In the genomic region with DNA sequence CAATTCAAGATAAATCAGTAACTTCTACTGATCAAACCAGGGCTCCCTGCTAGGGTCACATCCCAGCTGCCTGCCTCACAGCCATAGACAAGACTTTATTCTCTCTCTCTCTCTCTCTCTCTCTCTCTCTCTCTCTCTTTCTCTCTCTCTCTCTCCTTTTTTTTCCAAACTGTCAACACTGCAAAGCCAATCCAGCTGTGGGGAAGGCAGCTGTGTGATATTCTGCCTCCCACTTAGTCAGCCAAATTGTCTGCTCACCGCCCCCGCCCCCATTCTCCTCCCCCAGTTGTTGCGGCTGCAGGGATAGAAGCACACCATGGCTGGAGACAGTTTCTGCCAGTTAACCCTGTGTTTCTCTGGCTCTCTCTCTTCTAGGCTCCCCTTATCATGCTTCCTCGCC, we compare ENCODE assay signal across 9 mouse cellular contexts.
DNase-seq lines count a peak whose midpoint lies in the region; ATAC-seq and TF ChIP-seq lines count a peak whose summit lies in the region.
"Had no signal": no experiment of that assay in that cellular context is flagged by ENCODE, and none has a peak within 500 bp of the region (broad histone marks: within the 10 kb centered on the region; RNA-seq: fewer than 3 reads in every experiment).

No protein-coding gene starts in this region.

- H3K4me2 ChIP-seq in hindbrain, embryonic 13.5 days = no peak overlapping the region
- H3K4me2 ChIP-seq in lung, embryonic 15.5 days = no peak overlapping the region; the same call in 1 of the 2 replicates

- peaks cover 76% of the 10 kb centered on the region for H3K27me3 ChIP-seq in hindbrain, embryonic 10.5 days (ENCODE audit: insufficient read depth, poor library complexity, severe bottlenecking)
- H3K27me3 ChIP-seq in hindbrain, embryonic 13.5 days = peaks cover 56% of the 10 kb centered on the region
- no peaks in the 10 kb centered on the region for H3K27me3 ChIP-seq in heart, adult 2 months (ENCODE audit: control insufficient read depth, insufficient read depth, low read length)
- no peaks in the 10 kb centered on the region for H3K27me3 ChIP-seq in lung, embryonic 15.5 days

- H3K9ac ChIP-seq in hindbrain, embryonic 13.5 days = no peak overlapping the region
- no peak overlapping the region for H3K9ac ChIP-seq in heart, adult 2 months (ENCODE audit: low read depth, low read length)
- no peak overlapping the region for H3K9ac ChIP-seq in lung, embryonic 15.5 days

- no peaks in the 10 kb centered on the region for H3K9me3 ChIP-seq in hindbrain, embryonic 10.5 days
- no peaks in the 10 kb centered on the region for H3K9me3 ChIP-seq in hindbrain, embryonic 13.5 days
- no peaks in the 10 kb centered on the region for H3K9me3 ChIP-seq in lung, embryonic 15.5 days

- intact Hi-C loops in heart, adult 2 months (cut with DNase I) = loop anchor here (5.0 kb wide), 1 partner anchor 117 kb away; no protein-coding TSS in a partner anchor

- no peaks in the 10 kb centered on the region for H3K79me2 ChIP-seq in heart, adult 2 months (replicated peaks; ENCODE audit: control insufficient read depth, insufficient read depth, low read length)

- TF ChIP-seq CTCF in brain, embryonic 14.5 days (IDR thresholded peaks at IDR 0.05; ENCODE audit: borderline replicate concordance, extremely low read depth, insufficient read depth, insufficient read length) = no peak
- no peak for TF ChIP-seq CTCF in heart, adult 2 months (IDR thresholded peaks at IDR 0.05)

- H3K4me3 ChIP-seq in hindbrain, embryonic 10.5 days = 0 out of 2 replicates have a peak overlapping the region, but pooled peaks have one; percentile 9
- H3K4me3 ChIP-seq in hindbrain, embryonic 13.5 days = no peak overlapping the region
- H3K4me3 ChIP-seq in heart, adult 2 months = no peak overlapping the region
- H3K4me3 ChIP-seq in lung, embryonic 15.5 days = no peak overlapping the region
- H3K4me3 ChIP-seq: erythroblast, embryonic 14.5 days had no signal

- no peak for TF ChIP-seq POLR2A in brain, embryonic 14.5 days (IDR thresholded peaks at IDR 0.05; ENCODE audit: borderline replicate concordance, extremely low read depth, insufficient read depth, insufficient read length, poor library complexity, severe bottlenecking)
- TF ChIP-seq POLR2A in heart, adult 2 months (IDR thresholded peaks at IDR 0.05; ENCODE audit: insufficient read depth, low read depth, low read length) = no peak

- H3K4me1 ChIP-seq in hindbrain, embryonic 10.5 days (replicated peaks) = peaks cover 31% of the 10 kb centered on the region
- H3K4me1 ChIP-seq in hindbrain, embryonic 13.5 days (replicated peaks) = peaks cover 6% of the 10 kb centered on the region
- H3K4me1 ChIP-seq in heart, adult 2 months (ENCODE audit: control insufficient read depth, insufficient read depth, low read length) = no peaks in the 10 kb centered on the region
- peaks cover 16% of the 10 kb centered on the region; the same call in 1 of the 2 replicates for H3K4me1 ChIP-seq in lung, embryonic 15.5 days

- no peak for ATAC-seq in hindbrain, embryonic 13.5 days (ENCODE audit: low FRiP score)
- peak; percentile 95 for ATAC-seq in lung, embryonic 15.5 days (ENCODE audit: borderline replicate concordance, extremely low read depth, low FRiP score, low TSS enrichment)

- H3K36me3 ChIP-seq in hindbrain, embryonic 10.5 days = no peaks in the 10 kb centered on the region
- no peaks in the 10 kb centered on the region for H3K36me3 ChIP-seq in hindbrain, embryonic 13.5 days
- H3K36me3 ChIP-seq in heart, adult 2 months (ENCODE audit: control insufficient read depth, insufficient read depth, low read length) = no peaks in the 10 kb centered on the region
- no peaks in the 10 kb centered on the region for H3K36me3 ChIP-seq in lung, embryonic 15.5 days

- TF ChIP-seq EP300 in heart, adult 2 months (IDR thresholded peaks at IDR 0.05; ENCODE audit: insufficient read depth, low read depth, low read length) = 0 out of 2 replicates have a peak, but pooled peaks have one; percentile 66

- 0 out of 2 replicates have a peak overlapping the region, but pooled peaks have one; percentile 23 for H3K27ac ChIP-seq in hindbrain, embryonic 10.5 days
- H3K27ac ChIP-seq in hindbrain, embryonic 13.5 days = no peak overlapping the region
- no peak overlapping the region for H3K27ac ChIP-seq in heart, adult 2 months
- peak overlapping the region; percentile 3; the same call in 1 of the 2 replicates for H3K27ac ChIP-seq in lung, embryonic 15.5 days

- WGBS in hindbrain, embryonic 10.5 days = 5% methylated on average over 4 of the region's 4 CpGs
- 8% methylated on average over 4 of the region's 4 CpGs for WGBS in hindbrain, embryonic 13.5 days
- WGBS in heart, adult 2 months = 29% methylated on average over 4 of the region's 4 CpGs
- 14% methylated on average over 4 of the region's 4 CpGs for WGBS in lung, embryonic 15.5 days

- peak; percentile 46 for DNase-seq in hindbrain, embryonic 10.5 days (ENCODE audit: low spot score)
- DNase-seq in brain, embryonic 14.5 days (ENCODE audit: low read depth) = peak; percentile 77
- DNase-seq in heart, adult 2 months = peak; percentile 44 to 54
- peak; percentile 34 for DNase-seq in right cerebral cortex, postnatal 4 days
- no peak for DNase-seq in layer of hippocampus, postnatal 36 days
- DNase-seq in thymus, postnatal 10 days (ENCODE audit: low spot score in 2 of 2) = no peak

Comparison
In these comparisons a context has a peak if more than half of its experiments do, and no peak if none do; other contexts are left out.
1. H3K27ac ChIP-seq: peak in hindbrain, embryonic 10.5 days (single experiment) and lung, embryonic 15.5 days (single experiment); none in hindbrain, embryonic 13.5 days (single experiment) and heart, adult 2 months (single experiment).
2. DNase-seq: peak in hindbrain, embryonic 10.5 days (single experiment), brain, embryonic 14.5 days (single experiment), heart, adult 2 months (2 of 2) and right cerebral cortex, postnatal 4 days (single experiment); none in layer of hippocampus, postnatal 36 days (0 of 2) and thymus, postnatal 10 days (0 of 2).